Mouse (Mus musculus): ENCODE measurements at regions not wholly inside any gene's neighbourhood (a gene's known extent, or its start where the extent isn't known, plus 50 kb on each side); places are given as distances from the start of the nearest gene placed in this dataset.
A peak's percentile ranks its signal among the peaks of the same experiment; 100 is the strongest.
"Not testable (repeated sequence)": the region's sequence is repeated elsewhere in the genome, so short reads cannot be mapped to it uniquely, and the experiment has no call there.

DNA sequence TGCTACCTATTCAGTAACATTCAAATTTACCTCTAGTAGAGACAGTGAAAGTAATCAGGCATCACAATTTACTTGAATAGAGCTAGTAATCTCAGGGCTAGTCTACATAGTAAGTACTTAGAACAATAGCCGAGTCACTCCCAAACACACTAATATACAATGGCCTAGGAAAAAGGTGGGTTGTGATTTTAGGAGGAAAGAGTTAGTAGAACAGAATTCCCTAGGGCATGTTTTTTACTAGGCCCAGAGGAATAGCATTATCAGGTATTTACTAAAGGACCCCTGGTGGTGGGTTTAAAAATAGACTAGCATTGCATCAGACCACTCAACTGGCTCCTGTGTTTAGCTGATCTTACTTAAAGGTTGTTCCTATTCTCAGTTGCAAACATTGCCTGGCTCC is 535.8 kb downstream of the Mat2b start:
- not testable (repeated sequence) for DNase-seq

- DNase-seq, result peak; percentile 49
Observed at GRCm38 (mm10) chr11:40149312-40149711, 545.7 kb downstream of the Mat2b start.

- DNase-seq, result no peak
Observed at GRCm38 (mm10) chr11:40137803-40138202, 557.2 kb downstream of the Mat2b start.

- no peak for DNase-seq
Observed at GRCm38 (mm10) chr11:40102613-40103012, 592.4 kb downstream of the Mat2b start.

DNA sequence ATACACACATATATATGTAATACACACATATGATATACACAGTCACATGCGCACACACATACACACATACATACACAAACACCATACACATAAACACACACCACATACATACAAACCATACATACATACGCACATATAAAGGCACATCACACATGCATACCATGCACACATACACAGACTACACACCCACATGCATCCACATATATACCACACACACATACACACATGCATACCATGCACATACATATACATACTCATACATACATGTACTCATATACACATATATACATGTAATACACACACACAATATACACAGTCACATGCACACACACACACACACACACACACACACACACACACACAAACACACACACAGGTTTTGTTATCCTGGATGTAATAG is 620.7 kb downstream of the Mat2b start:
- DNase-seq, result no peak

DNA sequence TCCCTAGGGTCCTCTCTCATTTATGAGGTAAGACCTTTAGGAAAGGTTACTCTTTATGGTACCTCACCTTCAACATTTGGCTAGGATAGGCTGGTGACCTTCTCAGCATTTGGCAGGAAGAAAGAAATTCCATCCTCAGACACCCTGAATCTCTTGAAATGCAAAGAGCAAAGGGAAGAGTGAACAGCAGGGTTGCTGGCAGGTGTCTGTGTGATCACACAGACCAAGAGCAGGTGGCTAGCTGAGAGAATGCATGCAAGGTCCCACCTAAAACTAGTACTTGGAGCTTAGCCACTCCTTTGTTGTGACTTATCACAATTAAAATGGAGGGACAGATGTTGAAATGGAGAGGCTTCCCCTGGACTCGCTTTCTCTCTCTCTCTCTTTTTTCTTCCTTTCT is 644.5 kb downstream of the Mat2b start:
- no peak for DNase-seq

GRCm38 (mm10) chr11:40027511-40027910 is 667.5 kb downstream of the Mat2b start:
- no peak for DNase-seq

GRCm38 (mm10) chr11:39999483-39999882 is 695.5 kb downstream of the Mat2b start:
- DNase-seq, result no peak

GRCm38 (mm10) chr11:39998612-39999011 is 696.4 kb downstream of the Mat2b start:
- no peak for DNase-seq

DNA sequence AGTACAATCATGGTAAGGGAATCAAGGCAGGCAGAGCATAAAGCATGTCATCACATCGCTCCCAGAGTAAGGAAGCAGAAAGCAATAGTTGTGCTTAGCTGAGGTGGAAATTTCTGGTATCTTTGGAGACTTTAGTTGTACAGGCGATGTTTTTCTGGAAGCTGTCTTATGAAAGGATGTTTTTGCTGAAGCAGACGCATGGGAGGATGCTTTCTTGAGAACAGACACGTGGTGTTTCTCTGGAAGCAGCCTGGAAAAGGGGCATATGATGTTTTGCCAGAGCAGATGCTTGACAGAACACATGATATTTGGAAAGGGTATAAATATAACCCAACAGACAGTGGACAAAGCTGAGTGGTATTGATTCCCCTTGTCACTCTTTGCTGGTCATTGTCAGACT is 722.4 kb downstream of the Mat2b start:
- DNase-seq, result no peak

DNA sequence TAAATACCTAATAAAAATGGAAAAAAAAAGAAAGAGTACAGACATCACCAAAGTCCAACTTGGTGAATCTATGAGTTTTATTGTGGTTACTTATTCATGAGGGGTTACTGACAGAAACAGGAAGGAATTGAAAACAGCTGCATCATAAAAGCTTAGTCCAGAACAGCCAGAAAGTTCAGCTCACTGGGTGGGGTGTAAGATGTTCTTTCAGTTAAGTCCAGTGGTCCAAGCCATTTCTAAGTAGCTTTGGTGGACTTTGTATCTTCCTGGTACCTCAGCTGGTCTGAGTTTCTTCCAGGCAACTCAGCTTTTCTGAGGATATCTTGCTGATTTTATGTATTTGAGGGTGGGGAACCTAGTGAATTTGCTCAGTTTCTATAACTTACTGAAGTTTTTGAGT is 731.3 kb downstream of the Mat2b start:
- DNase-seq, result no peak

DNA sequence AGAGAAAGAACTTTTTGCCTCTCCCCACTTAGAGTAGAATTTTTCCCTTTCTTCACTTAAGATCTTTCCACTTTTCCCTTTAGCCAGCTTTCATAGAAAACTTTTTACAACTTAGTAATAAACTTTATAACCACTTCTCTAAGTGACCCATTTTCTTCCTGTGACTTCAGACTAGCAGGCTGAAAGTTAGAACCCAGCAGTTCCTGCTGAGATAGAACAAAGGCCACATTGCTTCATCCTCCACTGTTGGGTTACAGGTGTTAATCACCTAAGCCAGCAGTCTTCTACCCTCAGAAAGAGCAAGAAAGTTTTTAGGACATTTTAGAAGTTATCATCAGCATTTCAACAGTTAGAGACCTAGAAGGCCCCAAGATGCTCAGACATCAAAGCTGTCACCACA is 740.6 kb downstream of the Mat2b start:
- no peak for DNase-seq

GRCm38 (mm10) chr11:39944196-39944595 is 750.8 kb downstream of the Mat2b start:
- DNase-seq, result no peak

GRCm38 (mm10) chr11:39934216-39934615 is 760.8 kb downstream of the Mat2b start:
- DNase-seq, result no peak

- no peak for DNase-seq
Observed at GRCm38 (mm10) chr11:39923977-39924527, 771.0 kb downstream of the Mat2b start.

DNA sequence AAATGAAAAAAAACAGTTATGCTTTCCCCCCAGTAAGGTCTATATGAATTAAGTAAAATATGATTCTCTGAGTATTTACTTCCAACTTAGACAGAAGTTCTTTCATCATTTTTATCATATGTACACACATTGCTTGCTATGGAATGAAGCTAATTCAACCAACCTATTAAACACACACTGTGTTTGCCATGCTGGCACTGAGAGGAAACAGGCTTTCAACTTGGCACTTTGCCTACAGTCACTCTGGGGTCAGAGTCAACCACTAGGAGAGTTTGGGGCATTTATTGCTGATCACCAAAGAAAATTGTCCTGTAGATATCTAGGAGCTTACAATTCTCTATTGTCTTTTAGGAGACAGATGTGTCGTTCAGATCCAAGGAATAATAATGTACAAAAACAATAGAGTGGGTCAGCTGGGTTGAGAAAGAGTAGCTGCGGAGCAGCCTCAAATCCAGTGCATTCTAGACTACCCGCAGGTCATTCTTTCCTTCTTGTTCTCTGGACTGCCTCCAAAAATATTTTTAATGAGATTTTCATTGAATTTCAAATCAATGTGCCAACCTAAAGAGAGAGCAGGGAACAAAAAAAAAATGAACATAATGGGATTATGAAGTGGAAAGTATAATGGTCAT is 777.2 kb downstream of the Mat2b start:
- DNase-seq, result no peak

DNA sequence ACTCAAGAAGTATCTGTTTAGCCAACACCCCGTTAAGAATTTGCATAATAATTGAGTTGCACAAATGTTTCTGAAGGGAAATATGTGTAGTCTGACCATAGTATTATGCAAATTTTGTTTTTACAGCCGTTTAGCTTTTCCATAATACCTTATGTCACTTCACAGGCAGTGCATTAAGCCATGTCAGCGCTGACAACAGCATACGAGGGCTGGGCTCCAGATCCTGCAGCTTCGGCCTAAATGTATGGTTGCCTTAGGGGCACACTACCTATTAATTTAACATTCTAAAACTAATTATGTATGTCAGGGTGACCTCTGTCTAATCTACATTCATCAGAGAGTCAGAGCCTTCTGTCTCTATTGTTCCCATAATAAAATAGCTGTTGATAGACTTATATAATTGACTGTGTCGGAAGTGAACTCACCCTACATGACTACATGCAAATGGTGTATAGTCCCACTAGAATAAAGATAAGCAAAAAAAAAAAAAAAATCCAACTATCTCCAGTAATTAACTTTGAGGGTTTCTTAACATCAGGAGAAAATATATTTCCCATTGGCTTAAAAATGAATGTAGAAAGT is 795.3 kb downstream of the Mat2b start:
- no peak for DNase-seq

GRCm38 (mm10) chr11:39883305-39883704 is 811.7 kb downstream of the Mat2b start:
- DNase-seq, result no peak

- no peak for DNase-seq
Observed at GRCm38 (mm10) chr11:39868451-39868979, 826.5 kb downstream of the Mat2b start.

Data from adrenal gland, postnatal 25 days (tissue).